Mouse (Mus musculus): ENCODE results near the gene Trip11.

- no peak for TF ChIP-seq POLR2A (IDR thresholded peaks at IDR 0.05; ENCODE audit: borderline replicate concordance, insufficient read depth, low read length)
- no peak for TF ChIP-seq CTCF (IDR thresholded peaks at IDR 0.05; ENCODE audit: borderline replicate concordance, insufficient read depth, low read depth, low read length)
These were observed 45.5 kb upstream of the Trip11 start for GRCm38 (mm10) chr12:101958556-101958955.
